Mouse (Mus musculus) spleen, adult 2 months (tissue): ENCODE measurements at regions not wholly inside any gene's neighbourhood (a gene's known extent, or its start where the extent isn't known, plus 50 kb on each side); places are given as distances from the start of the nearest gene placed in this dataset.

Experiments
- DNase-seq, 2 experiments: peaks; one replicate each; pipeline versions ENCODE4 v3.0.0 to v3.0.0-alpha.2; 2012 to 2021; ENCODE audit warnings: low spot score in 2 of 2, low read depth in 1 of 2
- H3K27ac ChIP-seq: fragments of 200-500 bp; 2 replicates; pipeline ENCODE4 v1.5.1; 2012; ENCODE audit warnings: low read length, inconsistent platforms; ENCODE audit not compliant: insufficient read depth
- H3K27me3 ChIP-seq: fragments of 200-500 bp; 2 replicates; pipeline ENCODE4 v1.6.1; 2012; ENCODE audit warnings: mild to moderate bottlenecking, moderate library complexity, low read length, inconsistent platforms; ENCODE audit not compliant: control insufficient read depth, insufficient read depth
- H3K36me3 ChIP-seq: fragments of 200-500 bp; 2 replicates; pipeline ENCODE4 v1.6.1; 2012; ENCODE audit warnings: mild to moderate bottlenecking, low read length, inconsistent platforms; ENCODE audit not compliant: control insufficient read depth, insufficient read depth
- H3K4me1 ChIP-seq: fragments of 200-500 bp; 2 replicates; pipeline ENCODE4 v1.6.1; 2011; ENCODE audit warnings: inconsistent platforms; ENCODE audit not compliant: control insufficient read depth, insufficient read depth, insufficient read length
- H3K4me3 ChIP-seq: fragments of 200-500 bp; 2 replicates; pipeline ENCODE4 v1.5.1; 2011; ENCODE audit warnings: mild to moderate bottlenecking, inconsistent platforms; ENCODE audit not compliant: insufficient read depth, insufficient read length; ENCODE audit errors: extremely low read depth
- CTCF ChIP-seq: fragments of 200-500 bp; IDR thresholded peaks from 2 replicates; pipeline ENCODE4 v1.5.1; 2011; ENCODE audit warnings: mild to moderate bottlenecking, inconsistent platforms; ENCODE audit not compliant: insufficient read depth, insufficient read length, insufficient replicate concordance; ENCODE audit errors: extremely low read depth
- POLR2A ChIP-seq: fragments of 200-500 bp; IDR thresholded peaks from 2 replicates; pipeline ENCODE4 v1.6.1; 2011; ENCODE audit warnings: low read depth, low read length, inconsistent platforms
- WGBS: fragments of 180-500 bp; shearing (Covaris S2); methylation state at CpG from one replicate; pipeline ENCODE4 v1.1.7; 2018; 5-methylcytosine and 5-hydroxymethylcytosine counted together

DNA sequence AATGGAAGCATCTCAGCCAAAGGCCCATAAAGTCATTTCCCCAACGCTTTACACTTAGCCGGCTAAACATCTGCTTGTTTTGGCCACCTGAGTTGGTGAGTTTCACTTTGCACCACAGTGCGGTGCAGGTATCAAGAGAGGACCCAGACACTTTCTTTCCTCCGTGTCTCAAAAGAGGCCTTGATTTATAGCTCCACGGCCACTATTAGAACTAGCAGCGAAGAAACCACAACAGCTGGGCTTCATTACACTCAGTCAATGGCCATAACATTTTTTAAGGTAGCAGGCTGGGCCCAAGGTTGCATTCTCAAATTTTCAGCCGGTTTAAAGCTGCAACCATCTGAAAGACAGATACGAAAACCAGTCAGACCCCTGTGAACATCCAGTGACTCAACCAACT is 103.4 kb downstream of the Mreg start:
- H3K4me3 ChIP-seq: no peak overlapping the region
- H3K36me3 ChIP-seq: no peaks in the 10 kb centered on the region
- TF ChIP-seq CTCF (no peak), POLR2A (no peak)
- no peaks in the 10 kb centered on the region for H3K27me3 ChIP-seq
- 59% methylated on average over 8 of the region's 8 CpGs for WGBS
- no peaks in the 10 kb centered on the region for H3K4me1 ChIP-seq
- DNase-seq: no peak
- no peak overlapping the region for H3K27ac ChIP-seq

DNA sequence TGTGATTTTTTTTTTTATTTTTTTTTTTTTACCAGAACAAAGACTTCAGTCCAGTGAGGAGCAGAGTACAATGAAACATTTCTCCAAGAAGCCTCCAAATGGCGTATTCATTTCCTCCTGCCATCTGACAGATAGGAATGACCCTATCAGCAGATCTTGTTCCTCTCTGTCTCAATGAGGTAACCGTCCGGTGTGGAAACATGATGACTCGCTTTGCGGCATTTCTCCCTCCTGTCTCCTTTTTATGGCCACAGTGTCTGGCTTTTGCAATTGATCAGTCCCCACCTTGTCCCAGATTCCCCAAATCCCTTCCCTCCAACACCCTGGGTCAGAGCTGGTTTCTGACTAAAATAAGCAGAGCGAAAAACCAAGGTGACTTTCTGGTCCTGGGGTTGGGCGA is 105.0 kb downstream of the Mreg start:
- TF ChIP-seq POLR2A (no peak), CTCF (no peak)
- H3K4me3 ChIP-seq: no peak overlapping the region
- H3K27me3 ChIP-seq: no peaks in the 10 kb centered on the region
- WGBS: 87% methylated on average over 7 of the region's 7 CpGs
- H3K4me1 ChIP-seq: no peaks in the 10 kb centered on the region
- DNase-seq: no peak
- H3K27ac ChIP-seq: no peak overlapping the region
- H3K36me3 ChIP-seq: no peaks in the 10 kb centered on the region

DNA sequence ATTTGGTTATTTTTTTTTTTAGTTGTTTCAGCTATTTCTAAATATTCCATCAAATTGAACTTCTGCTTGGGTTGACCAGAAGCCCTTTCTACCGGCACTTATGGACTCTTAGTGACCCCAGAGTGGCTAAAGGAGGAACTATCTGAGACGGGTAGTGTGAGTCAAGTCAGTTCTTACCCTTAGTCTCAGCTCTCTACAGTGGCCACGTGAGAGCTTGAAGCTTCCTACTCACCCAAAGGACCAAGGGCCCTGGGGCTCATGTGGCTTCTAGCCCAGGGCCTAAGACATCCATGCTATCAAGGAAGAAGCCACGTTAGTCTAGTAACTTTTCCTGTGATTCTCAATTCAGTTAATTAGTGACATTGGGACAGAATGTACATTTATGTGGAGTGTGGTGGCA is 105.5 kb downstream of the Mreg start:
- Histone ChIP-seq H3K4me3 (no peak overlapping the region), H3K4me1 (no peaks in the 10 kb centered on the region), H3K27me3 (no peaks in the 10 kb centered on the region), H3K27ac (no peak overlapping the region), H3K36me3 (no peaks in the 10 kb centered on the region)
- no peak for DNase-seq
- WGBS: 82% methylated on average over 4 of the region's 4 CpGs
- no peak for TF ChIP-seq CTCF
- TF ChIP-seq POLR2A: no peak

DNA sequence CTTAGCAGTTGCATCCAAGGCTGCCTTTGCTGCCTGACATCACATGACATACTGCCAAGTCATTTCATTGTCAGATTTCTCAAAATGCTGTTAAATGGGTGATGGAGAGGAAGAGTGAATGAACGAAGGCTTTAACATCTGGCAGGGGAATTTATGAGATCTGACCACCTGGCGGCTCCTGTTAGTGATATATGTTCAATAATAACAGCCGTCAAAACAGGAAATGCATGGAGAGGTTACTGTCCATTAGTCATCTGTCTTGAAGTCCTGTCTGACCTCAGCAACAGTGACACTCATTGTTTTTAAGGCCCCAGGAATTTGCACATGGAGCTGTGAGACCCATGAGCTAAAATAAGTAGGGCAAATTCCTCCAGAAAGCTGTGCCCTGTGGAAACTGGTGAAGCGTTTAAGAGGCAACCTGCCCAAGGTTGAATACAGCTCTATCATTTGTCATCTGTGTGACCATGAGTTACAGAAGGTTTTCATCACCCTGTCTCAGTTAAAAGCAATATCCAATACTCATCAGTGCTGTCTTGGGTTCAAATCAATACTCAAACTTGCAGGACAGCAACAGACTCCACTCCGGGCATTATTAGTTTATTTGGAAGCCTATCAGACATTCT is 106.6 kb downstream of the Mreg start:
- no peak for DNase-seq
- TF ChIP-seq CTCF: no peak
- no peak for TF ChIP-seq POLR2A
- Histone ChIP-seq H3K4me3 (no peak overlapping the region), H3K4me1 (no peaks in the 10 kb centered on the region), H3K36me3 (no peaks in the 10 kb centered on the region), H3K27me3 (no peaks in the 10 kb centered on the region), H3K27ac (no peak overlapping the region)
- 81% methylated on average over 5 of the region's 5 CpGs for WGBS

DNA sequence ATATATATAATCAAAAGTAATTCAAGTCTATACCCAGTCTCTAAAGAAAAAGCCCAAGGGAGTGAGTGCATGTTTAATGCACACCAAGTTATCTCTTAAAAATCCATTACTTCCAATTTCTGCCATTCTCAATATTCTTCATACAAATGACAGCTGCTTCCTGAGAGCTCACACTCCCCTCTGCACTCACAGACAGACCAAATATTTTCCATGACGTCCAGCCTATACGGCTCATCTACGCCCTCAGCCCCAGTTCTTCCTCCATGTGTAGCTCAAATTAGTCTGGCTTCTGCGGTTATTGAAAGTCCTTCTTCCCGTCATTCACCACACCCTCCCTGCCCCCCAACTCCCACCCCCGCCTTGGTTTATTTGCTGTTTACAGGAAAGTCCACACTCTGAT is 108.1 kb downstream of the Mreg start:
- Histone ChIP-seq H3K4me1 (no peaks in the 10 kb centered on the region), H3K36me3 (no peaks in the 10 kb centered on the region), H3K27ac (no peak overlapping the region), H3K4me3 (no peak overlapping the region), H3K27me3 (no peaks in the 10 kb centered on the region)
- 71% methylated on average over 6 of the region's 6 CpGs for WGBS
- DNase-seq: no peak
- TF ChIP-seq CTCF (no peak), POLR2A (no peak)

DNA sequence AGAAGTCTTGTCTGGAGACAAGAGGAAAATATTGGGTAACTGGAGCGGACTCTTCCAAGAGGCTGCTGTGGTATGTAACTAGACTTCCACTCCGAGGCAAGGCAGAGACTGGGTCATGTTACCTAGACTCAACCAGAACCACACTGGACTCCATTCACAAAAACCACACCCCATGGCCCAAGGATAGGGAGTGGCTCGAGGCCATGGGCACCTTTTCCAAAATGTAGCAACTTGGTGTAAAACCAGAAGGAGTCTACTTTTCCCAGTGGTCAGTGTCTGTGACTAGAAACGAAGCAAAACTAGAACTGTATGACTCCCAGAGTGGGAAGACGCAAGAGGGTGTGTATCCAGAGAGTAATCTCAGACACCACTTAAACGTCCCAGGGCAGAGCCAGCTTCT is 108.7 kb downstream of the Mreg start:
- Histone ChIP-seq H3K27me3 (no peaks in the 10 kb centered on the region), H3K4me3 (no peak overlapping the region), H3K36me3 (no peaks in the 10 kb centered on the region), H3K4me1 (no peaks in the 10 kb centered on the region), H3K27ac (no peak overlapping the region)
- DNase-seq: no peak
- TF ChIP-seq CTCF (no peak), POLR2A (no peak)
- WGBS: 92% methylated on average over 6 of the region's 6 CpGs

DNA sequence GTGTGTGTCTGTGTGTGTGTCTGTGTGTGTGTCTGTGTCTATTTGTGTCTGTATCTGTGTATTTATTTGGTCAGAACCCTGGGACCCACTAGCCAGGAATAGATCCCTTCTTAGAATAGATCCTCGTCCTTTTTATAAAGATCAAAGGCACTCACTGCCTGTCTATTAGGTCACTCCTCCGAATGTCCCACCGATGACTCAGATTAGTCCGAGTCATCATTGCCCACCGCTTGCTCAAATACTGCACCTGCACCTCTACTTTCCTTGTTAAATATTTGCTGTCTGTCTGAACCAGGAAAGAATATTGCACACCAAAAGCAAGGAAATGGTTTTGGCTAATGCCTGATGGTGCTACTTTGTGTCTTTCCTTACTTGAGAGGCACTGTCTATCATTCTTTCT is 112.7 kb downstream of the Mreg start:
- 89% methylated on average over 5 of the region's 5 CpGs for WGBS
- H3K27me3 ChIP-seq: no peaks in the 10 kb centered on the region
- no peak overlapping the region for H3K4me3 ChIP-seq
- no peak for TF ChIP-seq CTCF
- no peak for TF ChIP-seq POLR2A
- no peaks in the 10 kb centered on the region for H3K36me3 ChIP-seq
- H3K27ac ChIP-seq: no peak overlapping the region
- no peaks in the 10 kb centered on the region for H3K4me1 ChIP-seq
- DNase-seq: no peak
